Mouse (Mus musculus) heart, embryonic 11.5 days (tissue): ENCODE measurements at regions not wholly inside any gene's neighbourhood (a gene's known extent, or its start where the extent isn't known, plus 50 kb on each side); places are given as distances from the start of the nearest gene placed in this dataset.

Experiments used
- ATAC-seq: fragments of 200-750 bp; cut with Nextera tagmentation; replicated peaks from 2 replicates; pipeline ENCODE4 v1.8.0; 2017; ENCODE audit warnings: moderate library complexity; ENCODE audit not compliant: insufficient number of reproducible peaks, low FRiP score, low TSS enrichment
- H3K27ac ChIP-seq: fragments of 300-500 bp; sonication (generic); 2 replicates; pipeline ENCODE4 v1.5.1; 2014; ENCODE audit warnings: mild to moderate bottlenecking, low read depth, low read length
- H3K27me3 ChIP-seq: fragments of 300-500 bp; sonication (generic); 2 replicates; pipeline ENCODE4 v1.6.1; 2014; ENCODE audit warnings: mild to moderate bottlenecking, low read length, mixed read lengths; ENCODE audit not compliant: control insufficient read depth, insufficient read depth
- H3K36me3 ChIP-seq: fragments of 300-500 bp; sonication (generic); 2 replicates; pipeline ENCODE4 v1.6.1; 2014; ENCODE audit warnings: mild to moderate bottlenecking, low read length, moderate library complexity, mixed read lengths; ENCODE audit not compliant: control insufficient read depth, insufficient read depth
- H3K4me1 ChIP-seq: fragments of 300-500 bp; sonication (generic); 2 replicates; pipeline ENCODE4 v1.6.1; 2014; ENCODE audit warnings: low read length; ENCODE audit not compliant: control insufficient read depth, insufficient read depth
- H3K4me2 ChIP-seq: fragments of 300-500 bp; sonication (generic); 2 replicates; pipeline ENCODE4 v1.6.1; 2014; ENCODE audit warnings: mild to moderate bottlenecking, moderate library complexity
- H3K4me3 ChIP-seq: fragments of 300-500 bp; sonication (generic); 2 replicates; pipeline ENCODE4 v1.5.1; 2014; ENCODE audit warnings: low read depth, low read length
- H3K9ac ChIP-seq: fragments of 300-500 bp; sonication (generic); 2 replicates; pipeline ENCODE4 v1.6.1; 2014; ENCODE audit warnings: mild to moderate bottlenecking, low read depth, low read length, moderate library complexity
- H3K9me3 ChIP-seq: fragments of 300-500 bp; sonication (generic); replicated peaks from 2 replicates; pipeline ENCODE4 v1.6.1; 2016; ENCODE audit warnings: low read length; ENCODE audit not compliant: control insufficient read depth
- WGBS: fragments of 180-500 bp; shearing (Covaris S2); extraction: QIAGEN DNeasy Blood & Tissue Kit; methylation state at CpG from one replicate; pipeline ENCODE4 v1.1.7; 2014; ENCODE audit not compliant: insufficient replicate concordance; 5-methylcytosine and 5-hydroxymethylcytosine counted together

GRCm38 (mm10) chr9:113247950-113248349 lies 460.1 kb downstream of the Pdcd6ip start:
- Histone ChIP-seq H3K4me3 (no peak overlapping the region), H3K4me1 (no peaks in the 10 kb centered on the region), H3K27me3 (no peaks in the 10 kb centered on the region), H3K4me2 (no peak overlapping the region), H3K9me3 (no peaks in the 10 kb centered on the region), H3K36me3 (no peaks in the 10 kb centered on the region), H3K9ac (no peak overlapping the region), H3K27ac (no peak overlapping the region)
- 49% methylated on average over 5 of the region's 5 CpGs for WGBS
- no peak for ATAC-seq

- Histone ChIP-seq H3K4me1 (no peaks in the 10 kb centered on the region), H3K9ac (no peak overlapping the region)
- WGBS: 81% methylated on average over 2 of the region's 2 CpGs
Observed at GRCm38 (mm10) chr9:113243870-113244269, 464.2 kb downstream of the Pdcd6ip start.

DNA sequence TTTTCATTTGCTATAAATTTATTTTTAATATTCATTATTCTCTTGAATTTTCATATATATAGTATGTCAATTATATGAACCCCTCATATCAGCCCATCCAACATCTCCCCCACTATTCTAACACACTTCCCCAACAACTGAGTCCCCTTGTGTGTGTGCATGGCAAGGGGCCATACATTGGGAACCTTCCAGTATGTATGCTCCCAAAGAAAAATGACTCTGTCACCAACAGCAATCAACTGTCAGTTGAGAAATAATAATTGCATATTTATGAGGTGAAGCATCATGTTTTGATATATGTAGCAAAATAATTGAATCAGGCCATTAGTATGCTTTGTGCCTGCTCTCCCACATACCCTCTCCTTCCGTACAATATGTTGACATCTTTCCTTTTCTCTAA lies 474.7 kb downstream of the Pdcd6ip start:
- Histone ChIP-seq H3K27ac (no peak overlapping the region), H3K4me1 (no peaks in the 10 kb centered on the region), H3K4me2 (no peak overlapping the region), H3K9me3 (no peaks in the 10 kb centered on the region), H3K27me3 (no peaks in the 10 kb centered on the region), H3K36me3 (no peaks in the 10 kb centered on the region), H3K4me3 (no peak overlapping the region), H3K9ac (no peak overlapping the region)
- ATAC-seq: no peak
- 87% methylated on average over 1 of the region's 1 CpGs for whole genome bisulfite sequencing

More at GRCm38 (mm10) chr9:113243870-113244269, 464.2 kb downstream of the Pdcd6ip start:
- ATAC-seq: no peak
- H3K27ac ChIP-seq: no peak overlapping the region
- no peak overlapping the region for H3K4me2 ChIP-seq
- no peaks in the 10 kb centered on the region for H3K36me3 ChIP-seq
- no peaks in the 10 kb centered on the region for H3K27me3 ChIP-seq
- H3K4me3 ChIP-seq: no peak overlapping the region
- H3K9me3 ChIP-seq: no peaks in the 10 kb centered on the region

DNA sequence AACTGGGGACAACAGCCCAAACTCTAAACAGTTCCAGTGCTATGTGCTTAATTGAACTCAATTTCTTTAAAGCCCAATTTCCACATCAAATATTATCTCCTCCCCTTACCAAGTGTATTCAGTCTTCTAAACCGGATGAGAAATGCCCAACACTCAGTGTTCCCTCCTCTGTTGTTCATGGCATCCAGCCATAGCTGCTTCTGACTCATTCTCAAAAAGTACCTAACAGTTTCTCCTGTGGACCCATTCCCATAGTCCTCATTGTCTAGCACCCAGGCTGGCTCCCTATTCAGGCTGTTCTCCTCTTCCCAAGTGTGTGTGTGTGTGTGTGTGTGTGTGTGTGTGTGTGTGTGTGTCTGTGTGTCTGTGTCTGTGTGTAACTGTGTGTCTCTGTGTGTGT lies 478.7 kb downstream of the Pdcd6ip start:
- no peak overlapping the region for H3K4me3 ChIP-seq
- 78% methylated on average over 1 of the region's 1 CpGs for WGBS
- H3K27ac ChIP-seq: no peak overlapping the region
- no peak for ATAC-seq
- H3K4me1 ChIP-seq: no peaks in the 10 kb centered on the region
- no peaks in the 10 kb centered on the region for H3K27me3 ChIP-seq
- no peak overlapping the region for H3K4me2 ChIP-seq
- H3K9ac ChIP-seq: no peak overlapping the region
- H3K36me3 ChIP-seq: no peaks in the 10 kb centered on the region
- H3K9me3 ChIP-seq: no peaks in the 10 kb centered on the region

- Histone ChIP-seq H3K4me1 (no peaks in the 10 kb centered on the region; the same call in 1 of the 2 replicates), H3K4me2 (no peak overlapping the region), H3K4me3 (no peak overlapping the region), H3K27ac (no peak overlapping the region), H3K27me3 (no peaks in the 10 kb centered on the region), H3K36me3 (no peaks in the 10 kb centered on the region), H3K9ac (no peak overlapping the region), H3K9me3 (no peaks in the 10 kb centered on the region)
- no peak for ATAC-seq
- 66% methylated on average over 5 of the region's 5 CpGs for WGBS
Observed at GRCm38 (mm10) chr9:113213930-113214329, 494.1 kb downstream of the Pdcd6ip start.

GRCm38 (mm10) chr9:113212389-113212788 lies 495.7 kb downstream of the Pdcd6ip start:
- no peak for ATAC-seq
- no peak overlapping the region for H3K9ac ChIP-seq
- no peaks in the 10 kb centered on the region for H3K27me3 ChIP-seq
- H3K4me3 ChIP-seq: no peak overlapping the region
- 71% methylated on average over 2 of the region's 2 CpGs for WGBS
- H3K27ac ChIP-seq: no peak overlapping the region
- H3K4me1 ChIP-seq: no peaks in the 10 kb centered on the region
- no peaks in the 10 kb centered on the region for H3K9me3 ChIP-seq
- H3K4me2 ChIP-seq: no peak overlapping the region
- no peaks in the 10 kb centered on the region for H3K36me3 ChIP-seq

DNA sequence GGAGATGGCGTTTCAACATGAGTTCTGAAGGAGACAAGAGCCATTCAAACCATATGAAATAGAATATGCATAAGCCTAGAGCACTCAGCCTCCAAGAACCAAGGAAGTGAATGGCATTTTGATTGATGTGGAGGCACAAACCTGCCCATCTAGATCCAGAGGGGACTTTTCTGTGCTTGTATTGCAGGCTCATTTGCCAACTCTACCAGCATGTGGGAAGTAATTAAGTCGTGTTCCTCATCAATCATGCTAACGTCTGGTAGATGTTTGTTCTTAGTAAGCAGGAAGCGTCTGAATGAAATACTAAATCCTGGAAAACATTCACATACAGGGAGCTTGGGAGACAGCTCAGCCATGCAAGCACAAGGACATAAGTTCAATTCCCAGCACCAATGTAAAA lies 499.9 kb downstream of the Pdcd6ip start:
- no peak for ATAC-seq

GRCm38 (mm10) chr9:113199241-113199640 lies 508.8 kb downstream of the Pdcd6ip start:
- Histone ChIP-seq H3K27ac (no peak overlapping the region), H3K36me3 (no peaks in the 10 kb centered on the region), H3K9ac (no peak overlapping the region), H3K4me2 (no peak overlapping the region), H3K4me3 (no peak overlapping the region), H3K9me3 (no peaks in the 10 kb centered on the region), H3K4me1 (no peaks in the 10 kb centered on the region), H3K27me3 (no peaks in the 10 kb centered on the region)
- ATAC-seq: no peak
- WGBS: 77% methylated on average over 4 of the region's 4 CpGs

More for the DNA sequence above, 499.9 kb downstream of the Pdcd6ip start:
- H3K27me3 ChIP-seq: no peaks in the 10 kb centered on the region
- H3K27ac ChIP-seq: no peak overlapping the region
- no peak overlapping the region for H3K4me2 ChIP-seq
- 64% methylated on average over 4 of the region's 4 CpGs for WGBS
- no peaks in the 10 kb centered on the region for H3K4me1 ChIP-seq
- H3K9ac ChIP-seq: no peak overlapping the region
- no peaks in the 10 kb centered on the region for H3K36me3 ChIP-seq
- no peaks in the 10 kb centered on the region for H3K9me3 ChIP-seq
- no peak overlapping the region for H3K4me3 ChIP-seq

GRCm38 (mm10) chr9:113195556-113195955 lies 512.5 kb downstream of the Pdcd6ip start:
- ATAC-seq: no peak
- no peak overlapping the region for H3K4me2 ChIP-seq
- H3K9me3 ChIP-seq: no peaks in the 10 kb centered on the region
- H3K36me3 ChIP-seq: no peaks in the 10 kb centered on the region
- 72% methylated on average over 4 of the region's 4 CpGs for WGBS
- no peak overlapping the region for H3K27ac ChIP-seq
- no peaks in the 10 kb centered on the region for H3K4me1 ChIP-seq
- no peaks in the 10 kb centered on the region for H3K27me3 ChIP-seq
- no peak overlapping the region for H3K4me3 ChIP-seq
- H3K9ac ChIP-seq: no peak overlapping the region
